Mouse (Mus musculus): ENCODE measurements around the gene Fam193a. TPM values are rescaled to one million over a fixed set of nuclear protein-coding genes. Genes with fewer than 3 reads are reported as not detected.

Fam193a gene
- total RNA-seq (2021) = 10 to 100 TPM; 26.7 to 34.3 TPM
- long read RNA-seq, experiment 1, partial matches to known transcripts = 0 of 7 reads
- long read RNA-seq, experiment 1, other reads (novel, unspliced or antisense) = 7 of 7 reads
- long read RNA-seq, experiment 2, full-length matches to known transcripts = 1 of 9 reads
- long read RNA-seq, experiment 2, partial matches to known transcripts = 3 of 9 reads
- long read RNA-seq, experiment 2, other reads (novel, unspliced or antisense) = 5 of 9 reads

GRCm38 (mm10) chr5:34369341-34370021 lies at the start of gene Fam193a:
Fam193a (plus strand) TSS chr5:34369933.
- peak; percentile 99 for DNase-seq

GRCm38 (mm10) chr5:34321236-34321635 lies 48.5 kb upstream of the Fam193a start:
- DNase-seq = no peak

- DNase-seq = no peak
Observed at GRCm38 (mm10) chr5:34325286-34325685, 44.4 kb upstream of the Fam193a start.

GRCm38 (mm10) chr5:34326249-34326691 lies 43.5 kb upstream of the Fam193a start:
- DNase-seq = no peak

GRCm38 (mm10) chr5:34326875-34327576 lies 42.7 kb upstream of the Fam193a start:
- peak; percentile 27 for DNase-seq

GRCm38 (mm10) chr5:34330136-34330535 lies 39.6 kb upstream of the Fam193a start:
- DNase-seq = no peak

- no peak for DNase-seq
Observed at GRCm38 (mm10) chr5:34334081-34334480, 35.7 kb upstream of the Fam193a start.

GRCm38 (mm10) chr5:34335539-34336096 lies 34.1 kb upstream of the Fam193a start:
- DNase-seq = no peak

- peak; percentile 98 for DNase-seq
Observed at GRCm38 (mm10) chr5:34336097-34336774, 33.5 kb upstream of the Fam193a start, which contains the start of gene Rnf4. Rnf4 (plus strand) TSS chr5:34336289.

- DNase-seq = peak; percentile 75
Observed at GRCm38 (mm10) chr5:34336775-34337450, 32.8 kb upstream of the Fam193a start.

GRCm38 (mm10) chr5:34340246-34340645 lies 29.5 kb upstream of the Fam193a start:
- DNase-seq = no peak

- no peak for DNase-seq
Observed at GRCm38 (mm10) chr5:34352084-34352631, 17.6 kb upstream of the Fam193a start.

- DNase-seq = no peak
Observed at GRCm38 (mm10) chr5:34360261-34360660, 9.5 kb upstream of the Fam193a start.

- no peak for DNase-seq
Observed at GRCm38 (mm10) chr5:34363115-34363514, 6.6 kb upstream of the Fam193a start.

GRCm38 (mm10) chr5:34368551-34369290 lies 1.0 kb upstream of the Fam193a start:
- DNase-seq = no peak

GRCm38 (mm10) chr5:34370022-34370823 lies 490 bp downstream of the Fam193a start:
- peak; percentile 52 for DNase-seq

GRCm38 (mm10) chr5:34370840-34371239 lies 1.1 kb downstream of the Fam193a start:
- DNase-seq = no peak

- DNase-seq = no peak
Observed at GRCm38 (mm10) chr5:34372141-34372540, 2.4 kb downstream of the Fam193a start.

- DNase-seq = no peak
Observed at GRCm38 (mm10) chr5:34372541-34372940, 2.8 kb downstream of the Fam193a start.

GRCm38 (mm10) chr5:34378787-34379186 lies 9.1 kb downstream of the Fam193a start:
- no peak for DNase-seq

All from adrenal gland, postnatal 10 days (tissue).